Mouse (Mus musculus): ENCODE measurements around the gene Trpc1. TPM values are rescaled to one million over a fixed set of nuclear protein-coding genes. Genes with fewer than 3 reads are reported as not detected.

The Trpc1 gene
- total RNA-seq (2021), result 1 to 10 TPM; 3.3 to 3.7 TPM
- long read RNA-seq, experiment 1, full-length matches to known transcripts, result 2 of 5 reads
- long read RNA-seq, experiment 1, partial matches to known transcripts, result 1 of 5 reads
- long read RNA-seq, experiment 1, other reads (novel, unspliced or antisense), result 2 of 5 reads
- long read RNA-seq, experiment 2, full-length matches to known transcripts, result 6 of 6 reads
- long read RNA-seq, experiment 2, partial matches to known transcripts, result 0 of 6 reads
- long read RNA-seq, experiment 2, other reads (novel, unspliced or antisense), result 0 of 6 reads

DNA sequence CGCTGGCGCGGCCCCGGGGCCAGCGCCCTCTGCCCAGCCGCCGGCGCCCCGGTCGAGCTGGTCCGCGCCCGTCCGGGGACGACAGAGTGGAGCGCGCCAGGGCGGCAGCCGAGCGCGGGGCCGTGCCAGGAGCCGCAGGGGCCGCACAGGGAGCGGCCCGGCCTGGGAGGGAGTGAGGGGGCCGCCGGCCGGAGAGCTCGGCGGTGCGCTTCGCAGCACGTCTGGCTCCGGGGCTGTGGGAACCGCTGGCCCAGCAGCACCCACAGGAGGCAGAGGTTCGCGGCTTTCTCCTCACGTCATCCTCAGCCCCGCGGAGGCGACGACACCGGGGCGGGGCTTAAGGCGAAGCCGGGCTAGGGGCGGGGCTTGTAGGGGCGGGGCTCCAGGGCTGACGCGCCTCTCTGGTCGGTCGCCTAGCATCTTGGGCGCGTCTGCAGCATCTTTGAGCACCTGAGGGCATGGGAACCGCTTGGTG lies at the start of gene Trpc1:
TSS of gene Trpc1 (minus strand) at position 339 of the 475 bp plus-strand sequence.
- DNase-seq (ENCODE audit: low spot score in 2 of 2), result peak; percentile 54 to 70

DNA sequence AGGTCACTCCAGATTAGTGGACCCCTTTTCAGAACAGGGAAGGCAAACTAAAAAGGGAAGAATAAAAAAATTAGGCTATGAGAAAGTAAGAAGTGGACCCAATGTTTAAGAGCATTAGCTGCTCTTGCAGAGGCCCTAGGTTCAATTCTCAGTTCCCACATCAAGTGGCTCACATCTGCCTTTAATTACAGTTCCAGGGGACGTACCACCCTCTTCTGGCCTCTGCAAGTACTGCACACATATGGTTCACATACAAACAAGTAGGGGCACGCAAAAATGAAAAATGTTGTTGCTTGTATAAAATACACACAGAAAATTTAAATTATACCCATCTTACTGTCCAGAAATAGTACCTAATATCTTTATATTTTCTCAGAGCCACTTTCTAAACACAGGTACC lies 46.1 kb upstream of the Trpc1 start:
- no peak for DNase-seq (ENCODE audit: low spot score in 2 of 2)

DNA sequence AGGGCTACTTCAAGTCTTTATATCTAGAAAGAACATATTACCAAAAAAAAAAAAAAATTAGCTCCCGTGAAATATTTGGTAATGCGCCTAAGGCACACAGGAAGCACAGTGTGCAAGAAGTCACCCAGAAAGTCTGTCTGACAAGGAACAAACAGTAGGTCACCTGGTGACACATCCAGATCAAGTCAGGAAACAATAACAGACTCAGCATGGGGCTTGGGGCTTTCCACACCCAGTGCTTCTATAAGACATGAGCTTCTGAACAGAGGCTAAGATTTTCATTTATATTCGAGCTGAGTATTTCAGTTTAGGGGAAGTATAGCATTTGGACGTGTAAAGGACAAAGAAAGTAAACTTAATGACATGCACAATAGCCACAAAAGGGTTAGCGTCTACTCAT lies 45.7 kb upstream of the Trpc1 start:
- no peak for DNase-seq (ENCODE audit: low spot score in 2 of 2)

DNA sequence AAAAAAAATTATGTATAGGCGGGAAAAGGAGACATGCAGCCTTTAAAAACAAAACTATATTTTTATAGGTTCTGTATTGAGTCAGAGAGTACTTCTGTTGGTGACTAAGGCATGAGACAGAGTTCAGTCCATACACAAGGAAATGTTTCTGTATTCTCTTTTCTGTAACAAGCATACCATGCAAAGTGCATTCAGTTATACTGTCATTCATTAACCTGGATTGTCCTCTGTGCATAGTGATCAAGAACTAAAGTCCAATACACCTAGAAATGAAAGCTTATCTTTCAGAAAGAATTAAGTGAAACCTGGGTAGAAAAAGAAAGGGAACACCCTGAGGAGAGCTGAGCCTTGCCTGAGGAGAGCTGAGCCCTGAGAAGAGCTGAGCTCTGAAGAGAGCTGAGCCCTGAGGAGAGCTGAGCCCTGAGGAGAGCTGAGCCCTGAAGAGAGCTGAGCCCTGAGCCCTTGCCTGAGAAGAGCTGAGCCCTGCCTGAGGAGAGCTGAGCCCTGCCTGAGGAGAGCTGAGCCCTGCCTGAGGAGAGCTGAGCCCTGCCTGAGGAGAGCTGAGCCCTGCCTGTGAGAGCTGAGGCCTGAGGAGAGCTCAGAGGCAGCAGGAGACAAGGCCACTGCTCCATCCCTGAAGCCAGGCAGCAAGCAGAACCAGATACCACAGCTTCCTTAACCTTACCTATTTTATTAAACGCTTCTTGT lies 45.1 kb upstream of the Trpc1 start:
- DNase-seq (ENCODE audit: low spot score in 2 of 2), result no peak

DNA sequence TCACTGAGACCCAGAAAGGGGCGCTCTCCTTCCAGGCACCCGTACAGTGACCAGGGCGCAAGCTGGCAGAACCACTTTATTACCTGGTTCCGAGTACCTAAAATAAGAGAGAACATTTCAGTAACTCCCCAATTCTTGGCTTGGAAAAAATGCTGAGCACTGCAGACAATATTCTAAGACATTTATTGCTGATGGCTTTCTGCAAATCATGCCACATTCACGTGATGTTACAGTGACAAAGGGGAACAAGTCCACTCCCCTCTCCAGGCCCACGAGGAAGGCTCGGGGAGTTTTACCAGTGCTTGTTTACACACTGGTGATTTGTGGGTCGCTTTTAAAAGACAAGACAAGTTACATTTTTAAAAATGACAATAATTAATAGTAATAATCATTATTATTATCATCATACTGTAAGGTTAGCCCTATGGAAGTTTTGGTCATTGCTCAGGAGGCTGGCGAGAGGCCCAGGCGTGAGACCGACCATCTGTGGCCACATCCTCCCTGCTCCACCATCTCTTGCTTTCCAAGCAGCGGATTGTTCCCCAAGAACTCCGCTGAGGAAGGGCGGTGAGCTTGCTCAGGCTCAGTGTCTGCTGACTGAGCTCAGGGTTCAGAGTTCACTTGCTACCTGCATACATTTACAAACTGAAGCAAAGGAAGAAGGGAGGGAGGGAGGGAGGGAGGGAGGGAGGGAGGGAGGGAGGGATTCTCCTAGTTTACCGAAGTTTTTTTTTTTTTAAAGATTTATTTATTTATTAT lies 44.0 kb upstream of the Trpc1 start:
- no peak for DNase-seq (ENCODE audit: low spot score in 2 of 2)

DNA sequence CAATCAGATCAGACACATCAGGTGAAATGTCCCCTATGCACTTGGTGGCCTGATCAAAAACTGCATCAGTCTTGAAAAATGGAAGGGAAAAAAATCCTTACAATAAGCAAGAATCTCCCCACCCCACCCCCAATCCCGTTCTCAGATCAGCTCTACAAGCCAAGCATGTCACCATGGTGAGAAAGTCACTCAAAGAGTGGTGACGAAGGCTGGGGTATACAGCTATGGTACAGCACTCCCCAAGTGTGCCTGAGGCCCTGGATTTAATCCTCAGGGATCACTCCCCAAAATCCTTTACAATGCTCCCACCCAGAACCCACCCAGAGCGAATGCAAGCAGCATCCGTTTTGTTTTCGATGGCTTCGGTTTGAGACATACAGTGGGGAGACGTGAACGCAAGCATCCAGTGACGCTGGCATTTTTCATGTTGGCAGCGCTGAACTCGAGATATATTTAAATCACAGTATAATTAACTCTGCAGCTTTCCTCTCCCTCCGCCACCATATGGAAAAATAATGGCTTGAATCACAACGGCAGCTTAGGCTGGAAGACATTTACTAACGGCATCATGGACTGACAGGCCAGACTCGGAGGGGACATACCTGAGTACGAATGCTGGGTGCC lies 34.8 kb upstream of the Trpc1 start:
- no peak for DNase-seq (ENCODE audit: low spot score in 2 of 2)

DNA sequence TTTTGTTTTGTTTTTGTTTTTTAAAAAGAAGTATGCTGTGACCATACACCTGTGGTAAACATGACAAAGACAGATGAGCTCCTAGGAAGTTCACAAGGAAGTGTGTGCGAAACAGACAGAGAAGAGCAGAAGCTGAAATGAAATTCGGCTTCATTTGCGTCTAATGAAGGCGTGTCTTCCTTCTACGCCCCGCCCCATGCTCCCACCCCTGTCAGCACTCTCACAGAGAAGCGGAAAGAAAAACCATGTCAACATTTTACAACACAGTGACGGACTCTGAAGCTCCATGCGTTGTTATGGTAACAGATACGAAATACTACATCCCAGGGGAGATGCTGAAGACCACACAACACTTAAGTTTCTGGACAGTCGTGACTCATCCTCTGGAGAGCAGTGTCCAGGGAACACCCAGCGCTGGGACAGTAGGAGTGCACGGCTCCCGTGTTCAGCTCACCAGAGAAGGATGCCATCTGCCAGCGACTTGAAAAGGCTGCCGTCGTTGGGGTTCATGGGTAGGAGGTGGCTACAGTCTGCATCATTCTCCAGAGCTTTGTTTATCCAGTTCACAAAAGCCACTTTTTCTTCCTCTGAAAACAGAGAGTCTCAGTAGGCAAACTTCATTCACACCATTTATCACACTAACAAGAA lies 33.6 kb upstream of the Trpc1 start:
- DNase-seq (ENCODE audit: low spot score in 2 of 2), result no peak

DNA sequence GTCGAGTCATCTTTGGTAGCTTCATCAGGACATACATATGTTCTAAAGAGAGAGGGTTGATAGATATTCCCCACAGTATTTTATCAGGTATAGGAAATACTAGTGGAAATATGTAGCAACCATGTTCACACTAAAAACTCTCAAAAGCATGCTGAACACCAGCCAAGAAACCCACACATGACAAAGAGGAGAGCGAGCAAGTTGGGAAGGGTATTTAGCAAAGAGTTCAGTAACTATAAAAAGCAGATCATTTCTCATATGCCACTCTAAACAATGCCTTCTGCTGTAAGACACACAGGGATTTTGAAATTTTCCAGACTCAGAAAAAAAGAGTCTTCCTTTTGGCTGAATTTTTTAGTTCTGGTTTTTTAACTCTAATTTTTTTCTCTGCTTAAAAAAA lies 21.5 kb upstream of the Trpc1 start:
- no peak for DNase-seq (ENCODE audit: low spot score in 2 of 2)

DNA sequence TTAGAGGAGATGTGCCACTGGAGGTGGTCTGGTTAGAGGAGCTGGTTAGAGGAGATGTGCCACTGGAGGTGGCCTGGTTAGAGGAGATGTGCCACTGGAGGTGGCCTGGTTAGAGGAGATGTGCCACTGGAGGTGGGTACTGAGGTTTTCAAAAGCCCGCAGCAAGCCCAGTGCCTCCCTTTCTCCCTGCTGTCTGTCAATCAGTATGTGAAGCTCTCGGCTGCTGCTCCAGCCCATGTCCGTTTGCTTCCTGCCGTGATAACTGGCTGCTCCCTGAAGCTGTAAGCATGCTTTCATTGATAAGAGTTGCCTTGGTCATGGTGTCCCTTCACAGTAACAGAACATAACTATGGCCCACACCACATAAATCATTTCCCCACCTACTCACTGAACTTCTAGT lies 13.0 kb upstream of the Trpc1 start:
- DNase-seq (ENCODE audit: low spot score in 2 of 2), result no peak

DNA sequence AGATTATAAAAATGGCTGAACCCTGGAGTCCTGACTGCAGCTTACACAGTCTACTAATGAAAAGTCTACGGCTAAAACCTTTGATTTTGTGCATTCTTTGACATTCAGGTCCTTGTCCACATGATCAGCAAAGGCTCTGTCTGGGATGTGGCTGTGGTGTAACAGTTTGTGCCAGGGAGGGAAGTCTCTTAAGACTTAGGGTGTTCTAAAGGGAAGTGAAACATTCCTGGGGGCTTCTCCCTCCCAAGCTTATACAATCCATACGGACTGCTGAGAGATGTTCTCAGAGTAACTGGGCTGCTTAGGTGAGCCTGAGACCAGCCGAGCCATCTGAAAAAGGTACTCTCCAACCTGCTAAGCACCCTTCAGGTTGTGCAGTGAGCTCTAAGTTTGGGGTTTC lies 12.1 kb upstream of the Trpc1 start:
- DNase-seq (ENCODE audit: low spot score in 2 of 2), result no peak

DNA sequence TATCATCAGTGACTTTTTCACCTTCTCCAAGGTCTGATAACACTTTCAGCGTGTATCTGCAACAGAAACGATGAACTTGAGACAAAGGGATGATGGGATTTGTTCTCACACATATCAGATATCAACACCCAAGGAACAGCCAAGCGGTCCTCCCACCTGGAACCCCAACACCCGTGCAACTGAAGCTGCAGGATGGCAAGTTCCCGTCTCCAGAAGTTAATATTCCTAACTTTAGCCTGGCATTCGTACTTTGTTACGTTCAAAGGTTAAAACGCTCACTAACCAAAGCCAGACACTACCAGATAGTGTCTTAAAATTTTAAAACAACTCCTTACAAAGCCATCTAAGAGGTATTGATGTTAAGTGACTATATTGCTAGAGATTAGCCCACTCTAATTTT lies 11.2 kb upstream of the Trpc1 start:
- DNase-seq (ENCODE audit: low spot score in 2 of 2), result no peak

DNA sequence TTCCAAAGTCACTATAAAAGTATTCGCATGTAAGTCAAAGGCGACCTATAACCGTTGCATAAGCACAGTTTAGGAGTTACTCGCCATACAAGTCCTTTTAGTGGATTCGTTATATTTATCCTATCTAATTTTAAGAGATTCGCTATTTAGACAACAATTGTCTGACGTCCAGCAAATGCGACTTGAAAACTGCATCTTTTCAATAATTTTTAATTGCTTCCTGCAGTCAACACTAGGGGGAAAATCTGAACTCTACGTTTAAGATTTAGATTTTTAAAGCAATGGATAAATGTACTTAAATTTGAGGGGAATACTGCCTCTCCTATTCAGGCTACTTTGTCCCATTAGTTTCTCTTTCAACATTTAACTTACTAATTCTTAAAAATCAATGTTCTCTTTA lies 571 bp upstream of the Trpc1 start:
- no peak for DNase-seq (ENCODE audit: low spot score in 2 of 2)

DNA sequence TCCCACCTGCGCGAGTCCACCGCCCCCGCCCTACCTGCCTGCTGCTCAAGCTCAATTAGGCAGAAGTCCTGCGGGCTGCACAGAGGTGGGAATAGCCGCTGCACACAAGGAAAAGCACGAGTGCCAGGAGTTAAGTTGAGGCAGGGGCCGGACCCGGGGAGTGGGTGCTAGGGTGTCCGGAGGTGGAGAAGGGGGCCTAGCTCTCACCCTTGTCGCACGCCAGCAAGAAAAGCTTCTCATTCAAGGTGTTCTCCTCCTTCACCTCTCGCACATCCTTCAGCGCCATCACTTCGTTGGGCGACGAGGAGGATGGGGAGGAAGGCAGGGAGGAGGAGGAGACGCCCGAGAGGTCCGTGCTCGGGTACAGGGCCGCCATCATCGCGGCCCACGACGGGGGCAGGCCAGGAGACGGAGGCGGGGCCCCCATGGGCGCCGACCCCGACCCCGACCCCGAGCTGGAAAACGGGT lies 680 bp downstream of the Trpc1 start:
- DNase-seq (ENCODE audit: low spot score in 2 of 2), result no peak

DNA sequence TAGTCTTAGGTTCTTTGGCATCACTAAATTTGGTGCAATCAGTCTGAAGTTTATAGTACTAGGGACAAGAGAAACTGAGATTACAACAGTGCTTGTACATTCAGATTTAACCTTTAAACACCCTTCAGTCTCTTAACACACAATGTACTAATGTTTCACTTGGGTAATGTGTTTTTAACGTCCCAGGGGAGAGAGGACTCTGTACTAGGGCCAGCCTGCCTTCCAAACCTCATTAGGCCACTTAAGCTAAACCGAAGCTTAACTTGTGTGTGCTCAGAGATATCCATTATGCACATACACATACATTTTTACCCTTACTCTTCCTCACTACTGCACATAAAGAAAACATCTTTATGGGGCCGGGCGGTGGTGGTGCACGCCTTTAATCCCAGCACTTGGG lies 2.9 kb downstream of the Trpc1 start:
- no peak for DNase-seq (ENCODE audit: low spot score in 2 of 2)

DNA sequence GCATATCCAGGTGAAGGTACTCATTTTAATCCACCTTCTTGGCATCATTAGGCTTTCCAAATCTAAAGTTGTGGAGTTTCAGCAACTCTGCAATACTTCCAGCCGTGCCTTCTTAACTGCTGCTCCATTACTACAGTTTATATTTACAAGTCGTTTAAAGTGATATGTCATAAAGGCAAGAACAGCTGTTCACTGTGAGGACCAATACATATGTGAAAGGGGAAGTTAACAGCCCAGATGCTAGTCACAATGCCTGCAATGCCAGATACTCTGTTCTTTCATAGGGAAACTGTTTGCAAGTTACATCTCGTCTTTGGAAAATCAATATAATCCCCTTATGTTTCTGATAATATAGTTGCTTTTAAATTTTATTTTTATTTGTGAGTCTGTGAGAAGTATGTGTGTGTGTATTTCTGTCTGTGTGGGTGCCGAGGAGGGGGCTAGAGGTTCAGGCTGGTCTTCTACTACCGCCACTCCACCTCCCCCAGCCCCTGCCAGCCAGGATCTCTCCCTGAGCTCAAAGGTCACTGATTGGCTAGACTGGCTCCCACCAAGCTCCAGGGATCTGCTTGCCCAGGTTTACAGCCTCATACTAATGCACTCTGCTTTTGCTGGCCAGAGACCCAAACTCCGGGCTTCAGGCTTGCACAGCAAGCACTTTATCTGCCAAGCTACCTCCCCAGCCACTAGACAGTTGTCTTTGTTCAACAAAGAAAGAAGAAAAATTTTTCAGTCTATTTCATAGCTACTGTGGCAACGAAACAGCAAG lies 5.1 kb downstream of the Trpc1 start:
- no peak for DNase-seq (ENCODE audit: low spot score in 2 of 2)

DNA sequence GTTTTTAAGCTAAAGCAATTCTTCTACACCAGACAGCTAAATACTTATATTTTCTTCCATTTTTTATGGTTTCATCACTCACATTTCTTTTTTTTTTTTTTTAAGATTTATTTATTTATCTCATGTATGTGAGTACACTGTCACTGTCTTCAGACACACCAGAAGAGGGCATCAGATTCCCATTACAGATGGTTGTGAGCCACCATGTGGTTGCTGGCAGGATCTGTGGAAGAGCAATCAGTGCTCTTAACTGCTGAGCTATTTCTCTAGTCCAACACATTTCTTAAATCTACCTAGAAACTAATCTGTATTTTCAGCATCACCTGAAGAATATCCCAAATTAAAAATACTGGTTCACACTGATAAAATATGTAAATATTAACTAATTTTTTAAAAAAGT lies 13.9 kb downstream of the Trpc1 start:
- no peak for DNase-seq (ENCODE audit: low spot score in 2 of 2)

DNA sequence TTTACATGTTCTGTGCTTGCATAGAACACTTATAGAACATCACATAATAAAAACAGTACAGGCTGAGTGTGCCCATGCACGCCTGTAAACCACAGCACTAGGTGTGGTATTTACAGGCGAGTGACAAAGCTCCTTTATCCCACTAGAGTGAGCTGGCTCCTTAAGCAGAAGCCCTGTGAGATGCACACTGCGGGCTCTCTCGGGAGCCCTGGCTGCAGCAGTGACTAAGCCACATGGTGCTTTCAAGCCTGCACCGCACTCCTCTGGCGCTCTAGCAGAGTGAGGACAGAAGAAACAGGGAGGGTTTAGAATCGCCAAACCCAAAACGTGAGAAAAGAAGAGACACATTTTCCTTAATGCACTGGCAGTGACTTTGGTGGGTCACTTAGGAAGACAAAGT lies 37.6 kb downstream of the Trpc1 start:
- no peak for DNase-seq (ENCODE audit: low spot score in 2 of 2)

DNA sequence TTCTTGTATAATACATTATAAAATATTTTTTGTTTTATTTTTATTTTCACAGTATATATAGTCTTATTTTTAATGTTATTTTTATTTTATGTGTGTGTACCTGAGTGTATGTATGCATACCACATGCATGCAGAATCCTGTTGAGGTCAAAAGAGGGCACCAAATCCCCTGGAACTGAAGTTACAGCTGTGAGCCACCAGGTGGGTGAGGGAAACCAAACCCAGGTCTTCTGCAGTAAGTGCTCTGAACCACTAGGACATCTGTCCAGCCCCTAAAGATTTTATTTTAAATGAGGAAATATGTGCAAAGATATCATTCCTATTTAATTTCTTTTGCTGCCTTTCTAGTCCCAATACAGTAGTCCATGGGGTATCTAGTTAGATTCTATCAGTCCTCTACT lies 41.2 kb downstream of the Trpc1 start:
- DNase-seq (ENCODE audit: low spot score in 2 of 2), result no peak

DNA sequence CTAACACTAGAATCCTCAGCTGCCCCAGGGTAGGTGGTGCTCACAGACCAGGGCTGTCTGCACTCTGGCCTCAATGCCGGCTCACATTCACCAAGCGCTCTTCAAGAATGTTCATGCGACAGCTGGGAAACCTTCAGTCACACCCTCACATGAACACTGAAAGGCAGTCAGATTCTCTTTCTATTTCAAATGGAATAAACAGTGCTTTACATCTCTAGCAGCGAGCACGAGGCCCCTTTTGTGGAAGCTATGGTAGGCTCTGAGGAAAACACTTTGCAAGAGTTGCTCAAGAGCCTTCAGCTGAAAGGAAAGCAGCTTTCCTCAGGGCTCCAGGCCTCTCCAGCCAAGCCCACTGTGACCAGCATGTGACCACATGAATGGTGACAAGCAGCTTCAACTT lies 44.8 kb downstream of the Trpc1 start:
- DNase-seq (ENCODE audit: low spot score in 2 of 2), result no peak

DNA sequence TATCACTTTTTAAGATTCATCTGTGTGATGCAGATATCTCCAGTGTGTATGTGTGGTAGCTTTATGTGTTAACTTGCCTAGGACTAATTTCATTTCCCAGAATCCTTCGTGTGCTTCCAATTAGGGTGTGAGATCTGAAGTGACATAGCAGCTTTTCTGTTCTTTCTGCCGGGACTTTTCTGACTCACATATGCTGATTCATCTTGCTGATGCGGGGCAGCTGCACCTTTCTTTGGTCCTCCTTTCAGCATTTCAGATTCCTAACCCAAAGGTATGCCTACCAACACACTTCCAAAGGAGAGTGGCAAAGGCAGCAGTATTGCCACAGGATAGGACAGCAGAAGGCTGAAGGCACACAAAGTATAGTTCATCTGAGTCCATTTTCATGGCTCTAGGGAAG lies 46.1 kb downstream of the Trpc1 start:
- no peak for DNase-seq (ENCODE audit: low spot score in 2 of 2)

Data from gastrocnemius, postnatal 4 days (tissue).